Mouse (Mus musculus): ENCODE measurements around the gene Sco1.
A peak's percentile ranks its signal among the peaks of the same experiment; 100 is the strongest.
"Not testable (repeated sequence)": the region's sequence is repeated elsewhere in the genome, so short reads cannot be mapped to it uniquely, and the experiment has no call there.

Sco1 gene

DNA sequence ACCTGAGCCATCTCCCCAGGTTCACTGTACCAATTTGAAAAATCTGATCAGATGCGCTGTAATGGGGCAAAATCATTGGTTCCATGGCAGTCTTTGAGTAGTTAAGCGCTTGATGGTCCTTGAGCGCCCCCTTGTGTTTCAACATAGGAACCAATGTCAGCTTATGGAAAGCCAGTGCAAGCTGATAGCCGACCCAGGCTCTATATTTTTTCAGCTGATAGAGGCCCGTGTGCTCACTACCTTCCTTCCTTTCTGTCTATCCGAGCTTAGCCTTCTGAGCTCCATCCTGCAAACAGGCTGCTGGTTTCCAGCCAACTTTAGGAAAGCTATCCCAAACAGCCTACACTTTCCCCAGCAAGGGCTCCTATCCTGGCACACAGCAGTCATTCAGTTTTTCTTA is 33.0 kb downstream of the Sco1 start:
- DNase-seq (ENCODE audit: low read depth, low spot score) = peak; percentile 89

DNA sequence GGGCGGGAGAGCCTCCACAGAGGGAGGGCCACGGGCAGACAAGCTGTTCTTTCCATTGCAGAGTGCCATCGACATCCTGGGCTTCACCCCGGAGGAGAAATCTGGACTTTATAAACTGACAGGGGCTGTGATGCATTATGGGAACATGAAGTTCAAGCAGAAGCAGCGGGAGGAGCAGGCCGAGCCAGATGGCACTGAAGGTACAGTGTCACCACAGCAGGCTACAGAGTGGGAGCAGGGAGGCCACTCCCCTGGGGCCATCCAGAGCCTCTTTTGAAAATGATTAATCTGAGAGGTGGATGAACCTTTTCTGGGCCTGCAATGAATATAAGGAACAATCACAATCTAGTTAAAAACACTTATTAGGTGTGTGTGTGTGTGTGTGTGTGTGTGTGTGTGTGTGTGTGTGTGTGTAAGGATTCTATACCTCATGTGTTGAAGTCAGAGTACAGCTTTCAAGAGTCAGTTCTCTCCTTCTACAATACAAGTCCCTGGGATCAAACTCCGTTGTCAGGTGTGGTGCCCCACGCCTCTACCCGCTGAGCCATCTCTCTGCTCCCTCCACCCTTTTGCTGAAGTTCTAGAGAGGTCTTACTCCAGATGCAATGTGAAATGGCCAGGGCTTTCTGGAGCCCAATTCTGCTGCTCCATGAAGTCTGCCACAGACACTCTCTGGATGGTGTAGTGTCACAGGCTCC is 34.1 kb downstream of the Sco1 start:
- no peak for DNase-seq (ENCODE audit: low read depth, low spot score)

DNA sequence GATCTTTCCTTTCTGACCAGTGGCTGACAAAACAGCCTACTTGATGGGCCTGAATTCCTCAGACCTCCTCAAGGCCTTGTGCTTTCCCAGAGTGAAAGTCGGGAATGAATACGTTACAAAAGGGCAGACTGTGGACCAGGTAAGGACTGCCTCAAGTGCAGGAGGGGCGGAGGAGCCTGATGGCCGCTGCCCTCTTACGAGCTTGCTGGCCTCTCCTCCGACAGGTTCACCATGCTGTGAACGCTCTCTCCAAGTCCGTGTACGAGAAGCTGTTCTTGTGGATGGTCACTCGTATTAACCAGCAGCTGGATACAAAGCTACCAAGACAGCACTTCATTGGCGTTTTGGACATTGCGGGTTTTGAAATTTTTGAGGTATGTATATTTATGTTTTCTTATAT is 34.8 kb downstream of the Sco1 start:
- DNase-seq (ENCODE audit: low read depth, low spot score) = no peak

DNA sequence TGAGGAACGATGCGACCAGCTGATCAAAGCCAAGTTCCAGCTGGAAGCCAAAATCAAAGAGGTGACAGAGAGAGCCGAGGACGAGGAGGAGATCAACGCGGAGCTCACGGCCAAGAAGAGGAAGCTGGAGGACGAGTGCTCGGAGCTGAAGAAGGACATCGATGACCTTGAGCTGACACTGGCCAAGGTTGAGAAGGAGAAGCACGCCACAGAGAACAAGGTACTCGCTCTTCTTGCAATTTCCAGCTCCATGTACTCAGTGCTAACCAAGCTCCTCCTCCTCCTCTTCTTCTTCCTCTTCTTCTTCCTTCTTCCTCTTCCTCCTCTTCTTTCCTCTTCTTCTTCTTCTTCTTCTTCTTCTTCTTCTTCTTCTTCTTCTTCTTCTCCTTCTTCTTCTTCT is 39.9 kb downstream of the Sco1 start:
- not testable (repeated sequence) for DNase-seq (ENCODE audit: low read depth, low spot score)

DNA sequence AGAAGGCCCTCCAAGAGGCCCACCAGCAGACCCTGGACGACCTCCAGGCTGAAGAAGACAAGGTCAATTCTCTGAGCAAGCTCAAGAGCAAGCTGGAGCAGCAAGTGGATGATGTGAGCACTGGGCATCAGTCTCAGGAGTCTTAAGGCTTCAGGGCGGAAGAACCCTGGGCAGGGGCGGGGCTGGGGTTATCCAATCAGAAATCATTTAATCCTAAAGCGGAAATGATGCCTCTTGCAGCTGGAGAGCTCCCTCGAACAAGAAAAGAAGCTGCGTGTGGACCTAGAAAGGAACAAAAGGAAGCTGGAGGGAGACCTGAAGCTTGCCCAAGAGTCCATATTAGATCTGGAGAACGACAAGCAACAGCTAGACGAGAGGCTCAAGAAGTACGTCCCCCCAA is 40.7 kb downstream of the Sco1 start:
- DNase-seq (ENCODE audit: low read depth, low spot score) = peak; percentile 59

DNA sequence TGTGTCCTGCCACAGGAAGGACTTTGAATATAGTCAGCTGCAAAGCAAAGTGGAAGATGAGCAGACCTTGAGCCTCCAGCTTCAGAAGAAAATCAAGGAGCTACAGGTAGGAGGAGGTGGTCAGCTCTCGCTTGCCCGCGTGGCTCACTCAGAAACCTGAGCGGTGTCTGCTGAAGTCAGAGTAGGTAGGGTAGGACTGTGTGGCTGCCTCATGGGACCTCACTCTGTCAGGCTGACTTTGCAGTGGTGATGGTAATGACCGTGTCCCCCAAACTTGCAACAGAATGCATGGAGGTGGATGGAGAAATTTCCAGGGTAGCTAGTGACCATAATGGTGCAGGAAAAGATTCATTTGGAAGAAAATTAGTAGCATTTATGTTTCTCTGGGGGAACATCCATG is 41.2 kb downstream of the Sco1 start:
- no peak for DNase-seq (ENCODE audit: low read depth, low spot score)

DNA sequence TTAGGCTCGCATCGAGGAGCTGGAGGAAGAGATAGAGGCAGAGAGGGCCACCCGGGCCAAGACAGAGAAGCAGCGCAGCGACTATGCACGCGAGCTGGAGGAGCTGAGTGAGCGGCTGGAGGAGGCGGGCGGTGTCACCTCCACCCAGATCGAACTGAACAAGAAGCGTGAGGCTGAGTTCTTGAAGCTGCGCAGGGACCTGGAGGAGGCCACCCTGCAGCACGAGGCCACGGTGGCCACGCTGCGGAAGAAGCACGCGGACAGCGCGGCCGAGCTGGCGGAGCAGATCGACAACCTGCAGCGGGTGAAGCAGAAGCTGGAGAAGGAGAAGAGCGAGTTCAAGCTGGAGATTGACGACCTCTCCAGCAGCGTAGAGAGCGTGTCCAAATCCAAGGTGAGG is 42.0 kb downstream of the Sco1 start:
- peak; percentile 46 for DNase-seq (ENCODE audit: low read depth, low spot score)

DNA sequence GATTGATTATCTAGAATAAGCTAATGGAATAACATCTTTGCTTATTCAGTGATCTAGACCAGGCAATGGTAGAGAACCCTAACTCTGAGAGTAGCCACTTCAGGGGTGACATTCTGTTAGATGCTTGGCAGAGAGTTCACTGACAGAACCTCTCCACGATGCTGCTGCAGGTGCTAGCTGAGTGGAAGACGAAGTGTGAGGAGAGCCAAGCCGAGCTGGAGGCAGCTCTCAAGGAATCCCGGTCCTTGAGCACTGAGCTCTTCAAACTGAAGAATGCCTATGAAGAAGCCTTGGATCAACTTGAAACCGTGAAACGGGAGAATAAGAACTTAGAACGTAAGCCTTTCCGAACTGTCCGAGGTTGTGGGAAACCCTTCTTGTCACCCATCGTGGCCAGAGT is 45.2 kb downstream of the Sco1 start:
- no peak for DNase-seq (ENCODE audit: low read depth, low spot score)

DNA sequence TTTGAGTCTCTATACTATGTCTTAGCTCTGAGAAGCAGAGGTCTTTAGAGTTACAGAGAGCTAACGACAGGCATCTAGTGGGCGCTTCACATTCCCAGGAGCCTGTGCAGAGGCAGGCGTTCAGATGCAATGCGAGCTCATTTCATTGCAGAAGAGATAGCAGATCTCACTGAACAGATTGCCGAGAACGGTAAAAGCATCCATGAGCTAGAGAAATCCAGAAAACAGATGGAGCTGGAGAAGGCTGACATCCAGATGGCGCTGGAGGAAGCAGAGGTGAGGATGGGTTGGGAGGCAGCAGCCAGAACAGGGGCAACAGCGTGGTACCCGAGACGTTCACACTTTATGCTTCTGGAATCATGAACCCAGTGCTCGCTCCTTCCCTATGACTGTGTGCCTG is 46.0 kb downstream of the Sco1 start:
- DNase-seq (ENCODE audit: low read depth, low spot score) = no peak

DNA sequence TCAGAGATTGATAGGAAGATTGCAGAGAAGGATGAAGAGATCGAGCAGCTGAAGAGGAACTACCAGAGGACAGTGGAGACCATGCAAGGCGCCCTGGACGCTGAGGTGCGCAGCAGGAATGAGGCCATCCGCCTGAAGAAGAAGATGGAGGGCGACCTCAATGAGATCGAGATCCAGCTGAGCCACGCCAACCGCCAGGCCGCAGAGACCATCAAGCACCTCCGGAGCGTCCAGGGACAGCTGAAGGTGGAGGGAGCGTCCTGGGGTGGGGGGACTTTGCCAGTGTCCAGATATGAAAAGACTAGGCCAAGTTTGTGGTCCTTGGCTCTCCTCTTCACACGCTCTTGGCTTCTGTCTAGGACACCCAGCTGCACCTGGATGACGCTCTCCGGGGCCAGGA is 46.8 kb downstream of the Sco1 start:
- DNase-seq (ENCODE audit: low read depth, low spot score) = no peak

DNA sequence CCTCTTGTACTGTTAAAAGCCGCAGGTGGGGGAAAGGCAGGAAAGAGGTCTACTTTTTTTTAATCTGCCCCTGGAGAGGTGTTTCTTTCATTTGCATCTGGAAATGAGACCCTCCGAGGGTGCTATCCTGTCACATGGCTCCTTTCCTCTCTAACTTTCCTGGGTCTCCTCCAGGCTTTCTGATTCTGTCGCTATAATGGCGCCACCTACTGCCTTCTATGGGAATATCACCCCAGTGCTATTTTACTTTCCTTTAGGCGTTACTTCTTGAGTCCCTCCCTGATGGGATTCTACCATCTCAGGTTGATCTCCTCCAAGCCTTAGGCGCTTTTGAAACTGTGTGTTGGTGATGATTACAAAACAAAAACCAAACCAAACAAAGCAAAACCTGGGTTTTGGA is 47.7 kb downstream of the Sco1 start:
- DNase-seq (ENCODE audit: low read depth, low spot score) = peak; percentile 85

DNA sequence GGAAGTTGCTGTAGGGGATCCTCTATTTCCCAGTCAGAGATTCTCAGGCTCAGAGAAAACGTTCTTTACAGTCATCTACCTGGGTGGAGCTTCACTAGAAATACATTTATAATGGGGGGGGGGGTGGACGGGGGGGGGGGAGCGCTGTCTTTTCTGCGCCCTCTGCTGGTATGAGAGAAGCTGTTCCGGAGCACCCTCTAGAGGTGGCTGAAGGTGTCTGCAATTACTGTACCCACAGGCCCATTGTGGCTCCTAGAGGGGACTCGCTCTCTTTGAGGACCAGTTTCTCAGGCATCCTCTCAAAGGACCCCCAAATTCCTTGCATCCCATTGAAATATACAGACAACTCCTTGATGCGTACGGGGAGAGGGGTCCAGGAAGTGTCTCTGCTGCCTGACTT is 49.2 kb downstream of the Sco1 start:
- DNase-seq (ENCODE audit: low read depth, low spot score) = peak; percentile 56

DNA sequence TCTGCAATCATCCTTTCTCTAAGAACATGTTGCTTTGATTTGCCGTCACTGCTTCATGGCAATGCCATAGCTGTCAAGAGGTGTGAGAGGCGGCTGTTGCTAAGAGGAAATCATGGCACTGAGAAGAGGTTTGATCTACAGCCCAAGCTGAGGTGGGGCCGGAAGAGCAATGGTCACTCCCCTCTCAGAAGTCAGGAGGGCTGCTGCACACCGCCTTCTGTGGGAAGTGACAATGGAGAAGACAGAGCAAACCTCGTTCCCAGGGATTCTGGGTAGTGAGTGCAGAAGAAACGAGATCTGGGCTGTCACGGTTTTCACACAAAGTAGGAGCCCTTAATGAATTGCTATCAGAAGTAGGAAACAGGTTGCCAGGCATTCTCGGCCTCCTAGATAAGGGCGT is 50.8 kb downstream of the Sco1 start:
- peak; percentile 51 for DNase-seq (ENCODE audit: low read depth, low spot score)

DNA sequence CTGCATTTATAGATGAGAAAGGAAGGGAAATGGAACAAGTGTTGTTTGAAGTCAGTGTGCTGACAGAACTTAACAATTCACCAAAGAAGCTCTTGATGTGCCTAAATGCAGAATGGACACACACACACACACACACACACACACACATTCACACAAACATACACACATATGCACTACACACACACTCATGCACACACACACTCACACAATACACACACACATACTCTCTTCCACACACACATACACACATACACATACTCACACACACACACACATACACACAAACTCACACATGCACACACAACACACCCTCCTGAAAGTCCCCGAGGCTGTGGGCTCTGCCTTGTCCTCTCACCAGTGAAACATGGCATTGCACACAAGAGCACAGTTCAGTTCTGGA is 51.8 kb downstream of the Sco1 start:
- no peak for DNase-seq (ENCODE audit: low read depth, low spot score)

DNA sequence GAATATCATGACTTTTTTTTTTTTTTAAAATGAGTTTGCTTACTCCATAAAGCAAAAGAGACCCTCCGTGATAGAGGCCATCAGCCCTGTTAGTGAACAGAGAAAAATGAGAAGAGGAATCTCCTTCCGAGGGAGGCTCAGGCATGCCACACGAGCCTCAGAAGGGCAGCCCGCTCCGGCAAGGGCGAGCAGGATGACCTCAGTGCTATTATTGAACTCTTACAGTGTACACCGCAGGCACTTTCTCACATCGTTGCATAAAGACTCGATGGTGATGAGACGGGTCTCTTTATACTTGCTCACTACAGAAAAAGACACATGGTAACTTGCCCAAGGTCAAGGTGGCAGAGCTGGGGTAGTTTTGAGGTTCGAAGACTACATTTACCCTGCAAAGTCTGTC is 52.2 kb downstream of the Sco1 start:
- no peak for DNase-seq (ENCODE audit: low read depth, low spot score)

DNA sequence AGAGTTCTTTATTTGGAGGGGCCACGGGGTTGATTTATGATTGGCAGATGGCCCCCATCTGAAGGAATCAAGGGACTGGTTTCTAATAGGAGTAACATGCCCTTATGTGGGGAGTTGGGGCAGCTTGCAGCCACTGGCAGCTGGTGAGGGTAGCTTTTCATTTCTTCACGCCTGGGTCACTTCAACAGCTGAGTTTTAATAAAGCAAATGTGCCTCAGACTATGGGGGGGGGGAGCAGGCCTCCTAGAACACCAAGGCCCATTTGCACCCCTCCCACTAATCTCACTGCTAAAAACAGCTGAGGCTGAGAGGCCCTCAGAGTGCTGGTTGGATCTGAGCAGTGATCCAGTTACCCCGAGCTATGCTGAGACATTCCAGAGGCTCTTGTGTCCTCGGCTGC is 53.2 kb downstream of the Sco1 start:
- DNase-seq (ENCODE audit: low read depth, low spot score) = no peak

DNA sequence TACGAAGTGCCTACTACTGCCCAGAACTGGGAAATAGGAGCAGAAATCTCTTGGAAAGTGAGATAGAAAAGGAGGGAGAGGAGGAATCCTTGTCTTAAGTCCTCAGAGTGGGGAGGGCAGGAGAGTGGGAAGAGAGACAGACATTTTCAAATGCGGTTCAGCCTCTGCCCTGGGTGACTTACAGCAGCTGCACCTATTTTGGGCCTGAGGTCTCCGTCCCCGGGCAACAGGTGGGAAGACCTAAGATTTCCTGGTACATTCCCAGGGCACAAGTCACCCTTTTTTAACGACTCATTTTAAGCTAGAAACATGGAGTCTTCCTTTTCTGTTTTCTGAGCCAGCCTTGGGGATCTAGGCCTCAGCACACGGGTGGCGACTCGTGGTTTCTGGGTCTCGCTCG is 54.5 kb downstream of the Sco1 start:
- DNase-seq (ENCODE audit: low read depth, low spot score) = no peak

DNA sequence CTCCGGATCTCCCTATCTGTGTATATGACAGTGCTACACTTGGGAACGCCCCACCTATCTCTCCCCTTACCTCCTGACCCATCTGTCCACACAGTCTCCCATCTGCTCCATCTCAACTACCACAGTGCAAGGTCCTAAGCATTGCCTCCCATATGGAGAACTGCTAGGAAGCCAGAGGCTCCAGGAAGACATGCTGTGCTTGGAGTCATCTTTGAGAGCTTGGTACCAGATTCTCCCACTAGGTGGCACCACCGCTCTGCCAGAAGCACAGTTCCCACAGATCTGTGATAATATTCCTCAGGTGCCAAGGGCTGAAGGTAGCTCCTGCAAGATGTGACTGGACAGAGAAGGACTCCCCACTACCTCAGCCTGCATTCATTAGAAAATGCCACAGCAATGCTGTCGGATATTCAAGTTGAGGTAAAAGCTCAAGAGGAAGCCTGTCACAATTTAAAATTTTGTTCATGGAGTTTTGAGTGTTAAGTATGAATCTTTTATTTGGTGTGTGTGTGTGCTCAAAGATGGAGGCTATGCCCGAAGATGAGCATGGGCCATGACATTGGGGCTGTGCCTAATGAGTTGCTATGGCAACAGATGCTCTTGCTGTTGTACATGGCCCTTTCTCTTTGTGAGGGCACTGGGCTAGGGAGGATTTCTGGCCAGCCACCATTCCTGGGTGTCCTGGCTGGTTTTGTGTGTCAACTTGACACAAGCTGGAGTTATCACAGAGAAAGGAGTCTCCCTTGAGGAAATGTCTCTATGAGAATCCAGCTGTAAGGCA is 57.9 kb downstream of the Sco1 start:
- DNase-seq (ENCODE audit: low read depth, low spot score) = peak; percentile 82

DNA sequence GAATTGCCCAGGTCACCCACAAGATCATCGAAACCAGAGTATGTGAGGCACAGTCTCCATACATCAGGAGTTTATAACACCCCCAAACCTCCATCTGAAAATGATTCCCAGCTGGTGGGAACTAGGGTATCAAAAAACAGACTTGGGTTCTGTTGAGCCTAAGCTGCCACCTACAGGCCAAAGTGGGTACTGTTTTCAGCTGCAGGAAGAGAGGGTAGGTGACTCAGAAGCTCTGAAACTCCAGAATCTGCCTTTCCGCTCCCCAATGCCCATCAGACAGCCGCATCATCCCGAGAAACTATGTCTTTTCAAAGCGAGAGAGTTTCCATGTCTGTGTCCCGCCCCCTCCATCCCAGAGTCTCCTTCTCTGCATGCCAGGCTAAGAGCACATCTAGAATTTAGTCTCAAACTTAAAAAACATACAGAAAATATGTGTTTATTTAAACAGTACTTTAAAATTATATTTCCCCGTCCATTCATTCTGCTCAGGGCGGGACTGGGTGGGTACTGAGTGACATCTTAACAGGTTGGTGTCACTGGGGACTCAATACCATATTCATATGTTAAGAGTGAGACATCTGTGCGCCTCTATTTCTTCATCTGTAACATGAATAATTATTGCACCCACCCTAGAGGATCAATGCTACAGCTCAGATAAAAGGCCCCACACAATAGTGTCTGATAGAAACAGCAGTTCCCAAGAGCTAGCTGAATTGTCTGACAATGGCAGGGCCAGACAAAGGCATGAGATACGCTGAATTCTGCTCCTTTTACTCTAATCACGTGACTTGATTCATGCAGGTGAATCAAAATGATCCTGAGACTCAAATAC is 59.8 kb downstream of the Sco1 start:
- DNase-seq (ENCODE audit: low read depth, low spot score) = peak; percentile 86

DNA sequence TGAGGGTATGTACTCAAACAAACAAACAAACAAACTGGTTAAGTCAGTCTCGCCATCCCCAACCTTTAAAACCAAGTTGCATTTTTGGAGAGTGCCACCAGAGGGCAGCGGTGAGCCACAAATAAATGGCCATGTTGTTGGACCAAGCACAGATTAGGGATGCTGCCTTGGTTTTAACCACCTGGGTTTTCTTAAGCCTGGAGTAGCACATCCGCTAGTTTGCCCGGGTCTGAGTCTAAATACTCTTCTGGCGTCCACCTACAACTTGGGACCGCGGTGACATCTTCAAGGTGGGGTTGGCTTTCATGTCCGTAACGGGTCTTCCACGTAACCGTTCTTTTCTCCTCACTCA is 60.4 kb downstream of the Sco1 start:
- peak; percentile 86 for DNase-seq (ENCODE audit: low read depth, low spot score)

DNA sequence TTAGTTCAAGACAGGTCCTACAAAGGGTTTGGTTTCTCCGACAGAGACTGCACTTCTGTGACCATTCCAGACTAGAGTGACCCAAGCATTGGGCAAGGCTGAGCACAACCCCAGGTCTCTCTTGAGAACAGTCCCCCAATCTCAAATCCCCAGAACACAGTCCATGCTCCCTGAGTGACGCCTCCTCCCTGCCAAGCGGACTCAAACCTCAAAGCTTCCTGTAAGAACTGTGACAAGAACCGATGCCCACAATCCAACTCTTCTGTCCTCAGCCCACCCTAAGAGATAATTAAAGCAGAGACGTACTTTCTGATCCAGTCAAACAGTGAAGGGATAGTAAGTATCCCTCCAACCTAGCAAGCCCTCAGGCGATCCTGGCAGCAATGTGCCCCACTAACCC is 60.9 kb downstream of the Sco1 start:
- no peak for DNase-seq (ENCODE audit: low read depth, low spot score)

DNA sequence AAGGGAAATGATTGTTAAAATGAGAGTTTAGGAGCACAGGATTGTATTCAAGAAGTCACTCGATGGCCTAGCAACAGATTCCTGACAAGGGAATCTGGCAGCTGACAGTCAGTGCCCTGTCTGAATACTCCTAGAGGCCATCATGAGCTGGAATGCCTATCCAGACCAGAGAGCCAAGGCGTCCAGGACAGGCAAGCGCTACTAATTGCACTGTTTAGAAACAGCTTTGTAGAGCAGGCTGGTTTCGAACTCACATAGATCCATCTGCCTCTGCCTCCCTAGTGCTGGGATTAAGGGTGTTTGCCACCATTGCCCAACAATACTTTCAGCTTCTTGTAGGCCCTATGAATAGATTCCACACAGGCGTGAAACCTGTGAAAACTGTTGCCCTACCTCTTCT is 61.8 kb downstream of the Sco1 start:
- DNase-seq (ENCODE audit: low read depth, low spot score) = no peak

DNA sequence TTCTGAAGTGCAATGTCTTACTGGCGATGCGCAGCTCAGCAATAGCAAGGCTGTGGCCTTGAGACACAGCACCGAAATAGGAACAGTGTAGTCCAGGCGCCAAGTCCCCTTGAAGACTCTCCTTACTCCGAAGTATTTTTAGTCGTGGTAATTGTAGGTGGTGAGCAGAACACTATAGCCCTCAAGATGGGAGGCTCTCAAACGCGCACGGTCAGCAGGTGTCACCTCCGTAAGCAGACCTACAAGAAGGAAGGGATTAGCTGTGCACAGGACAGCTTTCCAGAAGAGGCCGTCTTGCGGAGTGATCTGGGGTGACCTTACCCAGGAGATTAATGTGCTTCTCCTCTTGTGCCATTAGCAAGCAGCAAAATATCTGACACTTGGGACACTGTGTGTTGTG is 62.4 kb downstream of the Sco1 start:
- DNase-seq (ENCODE audit: low read depth, low spot score) = no peak
